Mouse (Mus musculus): Measurements from ENCODE around the gene Btbd16. TPM values are rescaled to one million over a fixed set of nuclear protein-coding genes. Genes with fewer than 3 reads are reported as not detected.

The Btbd16 gene
- polyA plus RNA-seq, 1 experiment from 2014 or later: 0.04 TPM

DNA sequence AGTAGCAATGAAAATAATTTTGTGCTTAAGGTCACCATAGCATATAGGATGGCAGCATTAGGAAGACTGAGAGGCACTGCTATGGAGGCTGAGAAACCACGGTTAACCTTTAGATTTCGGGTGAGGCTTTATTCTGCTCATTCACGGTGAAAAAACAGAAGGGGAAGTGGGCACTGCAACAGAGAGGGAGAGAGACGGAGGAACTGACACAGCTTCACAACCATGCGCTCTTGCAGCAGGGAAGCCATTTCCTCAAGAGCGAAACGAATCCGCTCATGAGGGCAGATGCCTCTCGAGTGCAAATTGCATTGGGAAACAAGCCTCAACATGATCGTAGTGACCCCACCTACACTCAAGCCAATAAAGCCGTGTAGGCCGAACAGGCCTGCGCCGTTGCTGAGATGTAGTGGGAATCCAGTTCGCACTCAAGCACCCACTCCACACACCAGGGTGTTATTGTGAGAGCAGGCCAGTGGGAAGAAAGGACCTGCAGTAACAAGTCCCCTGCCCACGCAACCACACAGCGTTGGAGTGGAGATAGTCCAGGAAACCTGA is 73.4 kb downstream of the Btbd16 start:
- Histone ChIP-seq H3K4me1 (no peaks in the 10 kb centered on the region), H3K4me2 (replicated peaks) (no peak overlapping the region), H3K27ac (no peak overlapping the region), H3K4me3 (no peak overlapping the region), H3K9me3 (no peaks in the 10 kb centered on the region), H3K27me3 (no peaks in the 10 kb centered on the region), H3K36me3 (no peaks in the 10 kb centered on the region), H3K9ac (no peak overlapping the region)
- WGBS: 85% methylated on average over 17 of the region's 17 CpGs
- no peak for ATAC-seq (ENCODE audit: insufficient number of reproducible peaks, insufficient read depth, low FRiP score, low TSS enrichment)

DNA sequence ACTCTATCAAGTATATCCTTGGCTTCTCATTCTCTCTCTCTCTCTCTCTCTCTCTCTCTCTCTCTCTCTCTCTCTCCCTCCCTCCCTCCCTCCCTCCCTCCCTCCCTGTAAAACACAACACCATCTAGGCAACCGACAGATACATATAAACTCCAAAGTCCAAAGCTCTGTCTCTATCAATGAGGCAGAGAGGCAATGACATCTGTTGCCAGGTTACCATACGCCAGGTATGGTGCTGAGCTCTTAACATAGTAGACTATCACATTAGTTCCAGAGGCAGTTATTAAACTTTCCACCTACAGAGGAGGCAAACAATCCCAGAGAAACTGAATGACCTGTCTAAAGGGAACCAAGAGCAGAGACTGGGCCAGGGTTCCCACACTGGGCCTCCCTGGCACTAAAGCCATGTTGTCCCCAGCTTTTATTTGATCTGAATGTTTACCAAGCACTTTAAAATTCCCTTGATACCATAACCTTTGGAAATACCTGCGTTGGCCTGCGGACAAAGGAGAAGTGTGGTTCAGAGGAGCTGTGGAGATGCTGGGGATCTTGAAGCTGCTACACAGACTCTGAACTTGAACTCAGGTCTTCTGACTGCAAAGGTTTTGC is 80.9 kb downstream of the Btbd16 start:
- WGBS: 77% methylated on average over 4 of the region's 4 CpGs
- no peak for ATAC-seq (ENCODE audit: insufficient number of reproducible peaks, insufficient read depth, low FRiP score, low TSS enrichment)
- no peak overlapping the region for H3K9ac ChIP-seq
- no peaks in the 10 kb centered on the region for H3K9me3 ChIP-seq
- no peak overlapping the region for H3K27ac ChIP-seq
- H3K4me3 ChIP-seq: no peak overlapping the region
- H3K4me1 ChIP-seq: no peaks in the 10 kb centered on the region
- no peak overlapping the region for H3K4me2 ChIP-seq (replicated peaks)
- no peaks in the 10 kb centered on the region for H3K36me3 ChIP-seq
- H3K27me3 ChIP-seq: no peaks in the 10 kb centered on the region

GRCm38 (mm10) chr7:130855681-130856080 is 81.8 kb downstream of the Btbd16 start:
- Histone ChIP-seq H3K36me3 (no peaks in the 10 kb centered on the region), H3K9me3 (no peaks in the 10 kb centered on the region)
- 29% methylated on average over 3 of the region's 3 CpGs for WGBS

GRCm38 (mm10) chr7:130857973-130858372 is 84.1 kb downstream of the Btbd16 start:
- WGBS: 69% methylated on average over 6 of the region's 6 CpGs
- H3K9ac ChIP-seq: no peak overlapping the region
- H3K27ac ChIP-seq: no peak overlapping the region
- H3K27me3 ChIP-seq: no peaks in the 10 kb centered on the region
- no peaks in the 10 kb centered on the region for H3K36me3 ChIP-seq
- no peak overlapping the region for H3K4me2 ChIP-seq (replicated peaks)
- no peak overlapping the region for H3K4me3 ChIP-seq
- H3K9me3 ChIP-seq: no peaks in the 10 kb centered on the region
- H3K4me1 ChIP-seq: peaks cover 13% of the 10 kb centered on the region; the same call in 1 of the 2 replicates
- no peak for ATAC-seq (ENCODE audit: insufficient number of reproducible peaks, insufficient read depth, low FRiP score, low TSS enrichment)

More at GRCm38 (mm10) chr7:130855681-130856080, 81.8 kb downstream of the Btbd16 start:
- Histone ChIP-seq H3K4me2 (replicated peaks) (no peak overlapping the region), H3K27ac (no peak overlapping the region), H3K4me1 (peaks cover 5% of the 10 kb centered on the region; the same call in 1 of the 2 replicates), H3K4me3 (no peak overlapping the region), H3K9ac (no peak overlapping the region), H3K27me3 (no peaks in the 10 kb centered on the region)
- no peak for ATAC-seq (ENCODE audit: insufficient number of reproducible peaks, insufficient read depth, low FRiP score, low TSS enrichment)

DNA sequence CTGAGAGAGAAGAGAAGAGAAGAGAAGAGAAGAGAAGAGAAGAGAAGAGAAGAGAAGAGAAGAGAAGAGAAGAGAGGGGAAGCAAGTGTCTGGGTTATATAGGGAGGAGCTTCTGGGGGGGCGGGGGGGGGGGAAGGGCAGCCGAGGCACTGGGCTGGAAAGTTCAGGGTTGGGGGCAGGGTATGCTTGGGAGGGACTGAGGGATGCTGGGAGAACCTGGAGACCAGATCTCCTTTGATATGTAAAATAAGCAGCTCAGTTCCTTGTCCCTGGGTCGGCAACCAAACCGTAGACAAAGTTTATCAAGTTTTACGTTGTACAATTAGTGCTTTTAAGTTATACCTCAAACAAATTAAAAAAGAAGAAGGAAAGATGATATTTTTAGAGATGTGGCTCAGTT is 86.1 kb downstream of the Btbd16 start:
- Histone ChIP-seq H3K27me3 (no peaks in the 10 kb centered on the region), H3K4me3 (no peak overlapping the region), H3K4me2 (replicated peaks) (no peak overlapping the region), H3K9ac (no peak overlapping the region), H3K27ac (no peak overlapping the region), H3K36me3 (no peaks in the 10 kb centered on the region), H3K4me1 (peaks cover 13% of the 10 kb centered on the region; the same call in 1 of the 2 replicates), H3K9me3 (no peaks in the 10 kb centered on the region)
- no peak for ATAC-seq (ENCODE audit: insufficient number of reproducible peaks, insufficient read depth, low FRiP score, low TSS enrichment)
- WGBS: 50% methylated on average over 4 of the region's 5 CpGs

DNA sequence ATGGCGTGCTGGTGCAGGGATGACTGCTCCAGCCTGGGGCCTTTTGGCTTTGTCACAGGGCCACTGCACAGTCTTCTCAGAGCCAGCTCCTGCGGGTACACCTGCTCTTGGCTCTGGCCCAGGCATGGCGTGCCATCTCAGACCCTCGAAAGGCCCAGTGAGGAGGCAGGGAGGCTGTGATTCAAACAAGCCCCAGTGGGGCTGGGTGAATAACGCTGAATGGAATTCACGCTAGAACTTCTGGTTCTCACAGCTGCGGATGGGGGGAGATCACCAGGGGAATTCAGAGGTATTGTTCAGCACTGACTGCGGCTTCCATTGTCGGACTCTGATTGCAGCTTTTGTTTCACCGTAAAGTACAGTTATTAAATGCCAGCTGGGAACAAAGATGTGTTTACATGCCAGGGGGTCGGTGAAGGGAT is 86.9 kb downstream of the Btbd16 start:
- WGBS: 33% methylated on average over 11 of the region's 11 CpGs
- no peaks in the 10 kb centered on the region for H3K27me3 ChIP-seq
- no peak overlapping the region for H3K4me3 ChIP-seq
- no peak overlapping the region for H3K27ac ChIP-seq
- ATAC-seq (ENCODE audit: insufficient number of reproducible peaks, insufficient read depth, low FRiP score, low TSS enrichment): no peak
- H3K4me1 ChIP-seq: peaks cover 13% of the 10 kb centered on the region; the same call in 1 of the 2 replicates
- H3K36me3 ChIP-seq: no peaks in the 10 kb centered on the region
- H3K9ac ChIP-seq: no peak overlapping the region
- H3K4me2 ChIP-seq (replicated peaks): no peak overlapping the region
- no peaks in the 10 kb centered on the region for H3K9me3 ChIP-seq

- Histone ChIP-seq H3K27me3 (no peaks in the 10 kb centered on the region), H3K4me2 (replicated peaks) (no peak overlapping the region), H3K4me3 (no peak overlapping the region), H3K27ac (no peak overlapping the region), H3K4me1 (peaks cover 15% of the 10 kb centered on the region; the same call in 1 of the 2 replicates), H3K9ac (no peak overlapping the region), H3K9me3 (no peaks in the 10 kb centered on the region), H3K36me3 (no peaks in the 10 kb centered on the region)
- no peak for ATAC-seq (ENCODE audit: insufficient number of reproducible peaks, insufficient read depth, low FRiP score, low TSS enrichment)
- WGBS: 54% methylated on average over 1 of the region's 1 CpGs
These were observed 88.6 kb downstream of the Btbd16 start for GRCm38 (mm10) chr7:130862501-130862900.

GRCm38 (mm10) chr7:130864711-130865110 is 90.8 kb downstream of the Btbd16 start:
- no peak for ATAC-seq (ENCODE audit: insufficient number of reproducible peaks, insufficient read depth, low FRiP score, low TSS enrichment)
- 78% methylated on average over 7 of the region's 7 CpGs for WGBS
- Histone ChIP-seq H3K4me2 (replicated peaks) (no peak overlapping the region), H3K9ac (no peak overlapping the region), H3K9me3 (no peaks in the 10 kb centered on the region), H3K27me3 (no peaks in the 10 kb centered on the region), H3K4me1 (peaks cover 15% of the 10 kb centered on the region; the same call in 1 of the 2 replicates), H3K4me3 (no peak overlapping the region), H3K36me3 (no peaks in the 10 kb centered on the region), H3K27ac (no peak overlapping the region)

- ATAC-seq (ENCODE audit: insufficient number of reproducible peaks, insufficient read depth, low FRiP score, low TSS enrichment): peak; percentile 98
- under 1% methylated on average over 97 of the region's 114 CpGs for WGBS
- Histone ChIP-seq H3K4me3 (peak within 1 kb of the TSS; percentile 87), H3K9ac (peak within 1 kb of the TSS; percentile 77), H3K9me3 (no peaks in the 10 kb centered on the region), H3K4me1 (peaks cover 7% of the 10 kb centered on the region; the same call in 1 of the 2 replicates), H3K27ac (peak within 1 kb of the TSS; percentile 12; the same call in 1 of the 2 replicates), H3K27me3 (no peaks in the 10 kb centered on the region), H3K36me3 (no peaks in the 10 kb centered on the region), H3K4me2 (replicated peaks) (peak within 1 kb of the TSS; percentile 69)
These were observed 92.0 kb downstream of the Btbd16 start, which contains the start of gene Plekha1 for GRCm38 (mm10) chr7:130865613-130866591. Plekha1 (plus strand) TSS chr7:130865756.

DNA sequence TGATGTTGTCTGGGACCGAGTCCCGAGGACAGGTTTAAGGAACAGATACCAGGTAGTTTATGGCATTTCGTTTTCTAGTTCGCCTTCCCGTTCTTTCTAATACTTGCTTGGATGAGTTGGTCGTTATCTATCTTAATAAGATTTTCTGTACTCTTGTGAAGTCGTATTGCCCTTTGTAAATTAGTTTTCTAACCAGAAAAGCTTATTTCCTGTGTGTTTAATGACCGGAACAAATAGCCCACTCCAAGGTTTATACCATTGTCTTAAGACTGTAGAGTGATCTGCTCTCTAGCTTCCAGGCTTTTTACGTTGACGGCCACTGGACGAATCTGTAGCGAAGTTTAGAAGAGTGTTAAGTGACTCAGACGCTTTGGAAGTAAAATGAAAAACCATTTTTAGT is 92.8 kb downstream of the Btbd16 start:
- H3K4me1 ChIP-seq: 0 out of 2 replicates have a peak, but pooled peaks cover 2% of the 10 kb centered on the region
- H3K9me3 ChIP-seq: no peaks in the 10 kb centered on the region
- H3K36me3 ChIP-seq: no peaks in the 10 kb centered on the region
- peak overlapping the region; percentile 87 for H3K4me3 ChIP-seq
- no peaks in the 10 kb centered on the region for H3K27me3 ChIP-seq
- no peak for ATAC-seq (ENCODE audit: insufficient number of reproducible peaks, insufficient read depth, low FRiP score, low TSS enrichment)
- peak overlapping the region; percentile 77 for H3K9ac ChIP-seq
- H3K4me2 ChIP-seq (replicated peaks): peak overlapping the region; percentile 69
- 1% methylated on average over 13 of the region's 13 CpGs for WGBS
- H3K27ac ChIP-seq: no peak overlapping the region

GRCm38 (mm10) chr7:130867256-130867655 is 93.4 kb downstream of the Btbd16 start:
- Histone ChIP-seq H3K9me3 (no peaks in the 10 kb centered on the region), H3K4me1 (0 out of 2 replicates have a peak, but pooled peaks cover 2% of the 10 kb centered on the region), H3K9ac (no peak overlapping the region), H3K27me3 (no peaks in the 10 kb centered on the region), H3K4me3 (0 out of 2 replicates have a peak overlapping the region, but pooled peaks have one; percentile 10), H3K4me2 (replicated peaks) (no peak overlapping the region), H3K27ac (no peak overlapping the region), H3K36me3 (no peaks in the 10 kb centered on the region)
- 71% methylated on average over 3 of the region's 3 CpGs for WGBS
- ATAC-seq (ENCODE audit: insufficient number of reproducible peaks, insufficient read depth, low FRiP score, low TSS enrichment): no peak

All from embryonic facial prominence, embryonic 12.5 days (tissue).